ENCODE assay signal across 21 mouse cellular contexts in genomic region chr7:112472024-112472707, GRCm38 (mm10). TPM values are rescaled to one million over a fixed set of nuclear protein-coding genes. Genes with fewer than 3 reads are reported as not detected.
A peak's percentile ranks its signal among the peaks of the same experiment; 100 is the strongest.
DNase-seq lines count a peak whose midpoint lies in the region; ATAC-seq and TF ChIP-seq lines count a peak whose summit lies in the region.
"Had no signal": no experiment of that assay in that cellular context is flagged by ENCODE, and none has a peak within 500 bp of the region (broad histone marks: within the 10 kb centered on the region; RNA-seq: fewer than 3 reads in every experiment).

No protein-coding gene starts in this region.

- peaks cover 19% of the 10 kb centered on the region for H3K4me1 ChIP-seq in forebrain, embryonic 11.5 days (replicated peaks; ENCODE audit: control insufficient read depth, insufficient read depth, low read length)
- peaks cover 31% of the 10 kb centered on the region for H3K4me1 ChIP-seq in forebrain, embryonic 12.5 days
- H3K4me1 ChIP-seq in intestine, embryonic 14.5 days (replicated peaks; ENCODE audit: control insufficient read depth, insufficient read depth, low read length), result peaks cover 34% of the 10 kb centered on the region
- H3K4me1 ChIP-seq in intestine, postnatal 0 days (replicated peaks; ENCODE audit: control insufficient read depth, insufficient read depth, low read length), result no peaks in the 10 kb centered on the region
- peaks cover 63% of the 10 kb centered on the region for H3K4me1 ChIP-seq in limb, embryonic 10.5 days

- TF ChIP-seq CTCF in intestine, postnatal 0 days (IDR thresholded peaks at IDR 0.05; ENCODE audit: low read depth), result no peak

- H3K9me3 ChIP-seq in forebrain, embryonic 11.5 days (ENCODE audit: control insufficient read depth, low read length), result no peaks in the 10 kb centered on the region
- H3K9me3 ChIP-seq in forebrain, embryonic 12.5 days, result no peaks in the 10 kb centered on the region
- H3K9me3 ChIP-seq in intestine, embryonic 14.5 days (ENCODE audit: control insufficient read depth, low read length), result no peaks in the 10 kb centered on the region
- no peaks in the 10 kb centered on the region for H3K9me3 ChIP-seq in intestine, postnatal 0 days (ENCODE audit: control insufficient read depth)
- no peaks in the 10 kb centered on the region for H3K9me3 ChIP-seq in limb, embryonic 10.5 days (replicated peaks)
- H3K9me3 ChIP-seq: midbrain, embryonic 10.5 days; neural tube, embryonic 12.5 days had no signal

- no peaks in the 10 kb centered on the region for H3K36me3 ChIP-seq in forebrain, embryonic 11.5 days (ENCODE audit: control insufficient read depth, insufficient read depth, low read length)
- no peaks in the 10 kb centered on the region for H3K36me3 ChIP-seq in forebrain, embryonic 12.5 days (replicated peaks)
- no peaks in the 10 kb centered on the region for H3K36me3 ChIP-seq in intestine, embryonic 14.5 days (ENCODE audit: control insufficient read depth, insufficient read depth, low read length)
- H3K36me3 ChIP-seq in intestine, postnatal 0 days (ENCODE audit: control insufficient read depth, insufficient read depth), result no peaks in the 10 kb centered on the region
- H3K36me3 ChIP-seq in limb, embryonic 10.5 days, result no peaks in the 10 kb centered on the region
- H3K36me3 ChIP-seq: midbrain, embryonic 10.5 days; neural tube, embryonic 12.5 days had no signal

- WGBS in forebrain, embryonic 11.5 days, result 84% methylated on average over 10 of the region's 10 CpGs
- whole genome bisulfite sequencing in forebrain, embryonic 12.5 days, result 80% methylated on average over 10 of the region's 10 CpGs
- 72% methylated on average over 10 of the region's 10 CpGs for WGBS in intestine, embryonic 14.5 days
- 69% methylated on average over 10 of the region's 10 CpGs for WGBS in intestine, postnatal 0 days
- WGBS in limb, embryonic 10.5 days, result 79% methylated on average over 10 of the region's 10 CpGs

- no peak overlapping the region for H3K4me3 ChIP-seq in forebrain, embryonic 11.5 days (ENCODE audit: low read depth, low read length)
- H3K4me3 ChIP-seq in forebrain, embryonic 12.5 days (replicated peaks), result no peak overlapping the region
- H3K4me3 ChIP-seq in intestine, embryonic 14.5 days (ENCODE audit: low read depth, low read length), result no peak overlapping the region
- H3K4me3 ChIP-seq in intestine, postnatal 0 days (ENCODE audit: low read depth, low read length), result no peak overlapping the region
- H3K4me3 ChIP-seq in limb, embryonic 10.5 days, result no peak overlapping the region
- H3K4me3 ChIP-seq: midbrain, embryonic 10.5 days; neural tube, embryonic 12.5 days had no signal

- H3K4me2 ChIP-seq in forebrain, embryonic 11.5 days (ENCODE audit: low read depth, low read length, severe bottlenecking), result no peak overlapping the region
- H3K4me2 ChIP-seq in forebrain, embryonic 12.5 days, result no peak overlapping the region
- H3K4me2 ChIP-seq in intestine, embryonic 14.5 days (ENCODE audit: low read length), result no peak overlapping the region
- no peak overlapping the region for H3K4me2 ChIP-seq in intestine, postnatal 0 days (replicated peaks; ENCODE audit: low read depth)
- H3K4me2 ChIP-seq: liver, embryonic 11.5 days; neural tube, embryonic 12.5 days had no signal

- peak; percentile 36 for DNase-seq in forebrain, embryonic 11.5 days (ENCODE audit: low spot score)
- DNase-seq in intestine, embryonic 14.5 days (ENCODE audit: low spot score), result no peak
- DNase-seq in Muller cell, postnatal 12 days (ENCODE audit: inconsistent ontology term), result peak; percentile 56
- no peak for DNase-seq in limb, embryonic 10.5 days (ENCODE audit: low spot score)
- DNase-seq in gastrocnemius, postnatal 4 days (ENCODE audit: low spot score in 2 of 2), result no peak
- DNase-seq: adrenal gland, adult 8-10 months; cerebellum, postnatal 14 days; embryo, embryonic 11 days; gastrocnemius, postnatal 25 days; lung, postnatal 14 days; thymus, postnatal 36 days had no signal

- ATAC-seq in forebrain, embryonic 11.5 days (replicated peaks; ENCODE audit: low FRiP score), result no peak
- no peak for ATAC-seq in forebrain, embryonic 12.5 days (ENCODE audit: low FRiP score)
- no peak for ATAC-seq in intestine, embryonic 14.5 days (replicated peaks; ENCODE audit: low FRiP score, low TSS enrichment, low read depth)
- no peak for ATAC-seq in intestine, postnatal 0 days
- ATAC-seq in megakaryocyte progenitor cell, adult 5-6 weeks (replicated peaks; ENCODE audit: poor library complexity), result no peak
- ATAC-seq: hindbrain, postnatal 0 days had no signal

- no peaks in the 10 kb centered on the region for H3K27me3 ChIP-seq in forebrain, embryonic 11.5 days (ENCODE audit: control insufficient read depth, insufficient read depth, low read length)
- H3K27me3 ChIP-seq in forebrain, embryonic 12.5 days, result peaks cover 13% of the 10 kb centered on the region
- H3K27me3 ChIP-seq in intestine, embryonic 14.5 days (replicated peaks; ENCODE audit: control insufficient read depth, insufficient read depth, low read length), result no peaks in the 10 kb centered on the region
- no peaks in the 10 kb centered on the region for H3K27me3 ChIP-seq in intestine, postnatal 0 days (replicated peaks; ENCODE audit: control insufficient read depth, insufficient read depth, low read length)
- no peaks in the 10 kb centered on the region for H3K27me3 ChIP-seq in limb, embryonic 10.5 days (ENCODE audit: low read depth, poor library complexity, severe bottlenecking)
- H3K27me3 ChIP-seq: CH12.LX; neural tube, embryonic 12.5 days had no signal

- H3K9ac ChIP-seq in forebrain, embryonic 11.5 days (ENCODE audit: low read length), result no peak overlapping the region
- no peak overlapping the region for H3K9ac ChIP-seq in forebrain, embryonic 12.5 days
- no peak overlapping the region for H3K9ac ChIP-seq in intestine, embryonic 14.5 days (ENCODE audit: low read length)
- H3K9ac ChIP-seq in intestine, postnatal 0 days (ENCODE audit: low read depth, low read length), result no peak overlapping the region
- H3K9ac ChIP-seq: neural tube, embryonic 12.5 days had no signal

- no peak overlapping the region for H3K27ac ChIP-seq in forebrain, embryonic 11.5 days (ENCODE audit: low read depth, low read length)
- H3K27ac ChIP-seq in forebrain, embryonic 12.5 days, result no peak overlapping the region
- H3K27ac ChIP-seq in intestine, embryonic 14.5 days (ENCODE audit: low read depth), result peak overlapping the region; percentile 43; the same call in 1 of the 2 replicates
- no peak overlapping the region for H3K27ac ChIP-seq in intestine, postnatal 0 days (ENCODE audit: low read depth, low read length)
- H3K27ac ChIP-seq in limb, embryonic 10.5 days, result peak overlapping the region; percentile 46; the same call in 1 of the 2 replicates
- H3K27ac ChIP-seq: hindbrain, postnatal 0 days; midbrain, embryonic 10.5 days; neural tube, embryonic 12.5 days had no signal

RNA-seq across cellular contexts. Expression of gene Parva, which starts 44.9 kb away (rescaled TPM):
- 63.6 and 64.5 TPM in 2 replicates for polyA plus RNA-seq in forebrain, embryonic 11.5 days (2014; fragmentation: Nextera tagmentation; extraction: Ambion mirVana)
- polyA plus RNA-seq in forebrain, embryonic 12.5 days (2016; fragmentation: Nextera tagmentation; extraction: Ambion mirVana), result 51.9 and 54.6 TPM in 2 replicates
- 102 and 114 TPM in 2 replicates for polyA plus RNA-seq in intestine, embryonic 14.5 days (2014; fragmentation: Nextera tagmentation; extraction: Ambion mirVana)
- polyA plus RNA-seq in intestine, postnatal 0 days (2015; fragmentation: Nextera tagmentation; extraction: Ambion mirVana), result 37.4 and 40.1 TPM in 2 replicates
- 49.6 and 64.3 TPM in 2 replicates for polyA plus RNA-seq in limb, embryonic 10.5 days (2016; fragmentation: Nextera tagmentation; extraction: Ambion mirVana)
- total RNA-seq in megakaryocyte progenitor cell, adult 5-6 weeks (2015), result not detected in 2 replicates
- not detected in 2 replicates for total RNA-seq in megakaryocyte progenitor cell, adult 5-6 weeks (2017)
- 10 to 100 TPM; 73.8 to 77.9 TPM for total RNA-seq in gastrocnemius, postnatal 4 days (2021)
- total RNA-seq: hematopoietic stem cell, adult 5-6 weeks; monocyte, adult 5-6 weeks had no signal

Comparison
In these comparisons a context has a peak if more than half of its experiments do, and no peak if none do; other contexts are left out.
1. H3K27ac ChIP-seq: peak in intestine, embryonic 14.5 days (single experiment) and limb, embryonic 10.5 days (single experiment); none in forebrain, embryonic 11.5 days (single experiment), forebrain, embryonic 12.5 days (single experiment) and intestine, postnatal 0 days (single experiment).
2. DNase-seq: peak in forebrain, embryonic 11.5 days (single experiment) and Muller cell, postnatal 12 days (single experiment); none in intestine, embryonic 14.5 days (single experiment), limb, embryonic 10.5 days (single experiment) and gastrocnemius, postnatal 4 days (0 of 2).